Mouse (Mus musculus) forebrain, embryonic 16.5 days (tissue): Measurements from ENCODE around the gene Atf7ip2. TPM values are rescaled to one million over a fixed set of nuclear protein-coding genes. Genes with fewer than 3 reads are reported as not detected.

Experiments
- ATAC-seq: fragments of 200-750 bp; cut with Nextera tagmentation; 2 replicates; pipeline ENCODE4 v1.8.0; 2017; ENCODE audit warnings: mild to moderate bottlenecking, moderate library complexity
- H3K27ac ChIP-seq: fragments of 300-500 bp; sonication (generic); 2 replicates; pipeline ENCODE4 v1.5.1; 2014; ENCODE audit warnings: low read length, control low read depth
- H3K27me3 ChIP-seq: fragments of 300-500 bp; sonication (generic); replicated peaks from 2 replicates; pipeline ENCODE4 v1.6.1; 2014; ENCODE audit warnings: low read length; ENCODE audit not compliant: control insufficient read depth, insufficient read depth
- H3K36me3 ChIP-seq: fragments of 300-500 bp; sonication (generic); 2 replicates; pipeline ENCODE4 v1.6.1; 2014; ENCODE audit not compliant: control insufficient read depth, insufficient read depth
- H3K4me1 ChIP-seq: fragments of 300-500 bp; sonication (generic); replicated peaks from 2 replicates; pipeline ENCODE4 v1.6.1; 2014; ENCODE audit warnings: low read length; ENCODE audit not compliant: control insufficient read depth, insufficient read depth
- H3K4me2 ChIP-seq: fragments of 300-500 bp; sonication (generic); 2 replicates; pipeline ENCODE4 v1.6.1; 2014; ENCODE audit warnings: mild to moderate bottlenecking, low read length, control low read depth
- H3K4me3 ChIP-seq: fragments of 300-500 bp; sonication (generic); replicated peaks from 2 replicates; pipeline ENCODE4 v1.5.1; 2014; ENCODE audit warnings: mild to moderate bottlenecking, low read length, control low read depth
- H3K9ac ChIP-seq: fragments of 300-500 bp; sonication (generic); replicated peaks from 2 replicates; pipeline ENCODE4 v1.6.1; 2014; ENCODE audit warnings: low read depth, low read length, control low read depth
- H3K9me3 ChIP-seq: fragments of 300-500 bp; sonication (generic); 2 replicates; pipeline ENCODE4 v1.6.1; 2016; ENCODE audit warnings: low read length; ENCODE audit not compliant: control insufficient read depth
- WGBS: fragments of 180-500 bp; shearing (Covaris S2); extraction: QIAGEN DNeasy Blood & Tissue Kit; methylation state at CpG from one replicate; pipeline ENCODE4 v1.1.7; 2014; 5-methylcytosine and 5-hydroxymethylcytosine counted together
- microRNA-seq: library from miRNA; unstranded; fragments of <30 nt; microRNA quantifications from one replicate; pipeline ENCODE4, GENCODE M21; 2017
- polyA plus RNA-seq: library from polyadenylated mRNA; unstranded; fragments of >200 nt; fragmentation: Nextera tagmentation; extraction: Ambion mirVana; gene quantifications from 2 replicates; pipeline ENCODE4 v1.2.1, GENCODE M21; 2015

Gene Atf7ip2
- polyA plus RNA-seq, 1 experiment from 2014 or later, result 0.18 TPM

- H3K36me3 ChIP-seq, result no peaks in the 10 kb centered on the region
- no peak overlapping the region for H3K4me2 ChIP-seq
- 86% methylated on average over 9 of the region's 9 CpGs for WGBS
- no peak overlapping the region for H3K4me3 ChIP-seq
- no peaks in the 10 kb centered on the region for H3K27me3 ChIP-seq
- H3K4me1 ChIP-seq, result no peaks in the 10 kb centered on the region
- no peak overlapping the region for H3K9ac ChIP-seq
- no peaks in the 10 kb centered on the region for H3K9me3 ChIP-seq
- no peak overlapping the region for H3K27ac ChIP-seq
- ATAC-seq, result no peak
Measured at GRCm38 (mm10) chr16:10286513-10287268, 94.2 kb downstream of the Atf7ip2 start.

GRCm38 (mm10) chr16:10288115-10288514, 95.6 kb downstream of the Atf7ip2 start:
- no peaks in the 10 kb centered on the region for H3K9me3 ChIP-seq
- no peak overlapping the region for H3K4me2 ChIP-seq
- no peak overlapping the region for H3K9ac ChIP-seq
- WGBS, result 85% methylated on average over 6 of the region's 6 CpGs
- no peak overlapping the region for H3K4me3 ChIP-seq
- H3K27me3 ChIP-seq, result no peaks in the 10 kb centered on the region
- H3K36me3 ChIP-seq, result no peaks in the 10 kb centered on the region
- H3K4me1 ChIP-seq, result no peaks in the 10 kb centered on the region
- no peak overlapping the region for H3K27ac ChIP-seq
- no peak for ATAC-seq

GRCm38 (mm10) chr16:10297696-10298644, 105.5 kb downstream of the Atf7ip2 start:
- H3K4me2 ChIP-seq, result no peak overlapping the region
- no peak for ATAC-seq
- WGBS, result 77% methylated on average over 10 of the region's 10 CpGs

GRCm38 (mm10) chr16:10299637-10300036, 107.1 kb downstream of the Atf7ip2 start:
- Histone ChIP-seq H3K4me3 (no peak overlapping the region), H3K4me2 (no peak overlapping the region), H3K9ac (no peak overlapping the region), H3K9me3 (no peaks in the 10 kb centered on the region), H3K4me1 (no peaks in the 10 kb centered on the region), H3K27me3 (no peaks in the 10 kb centered on the region), H3K27ac (no peak overlapping the region), H3K36me3 (no peaks in the 10 kb centered on the region)
- WGBS, result 38% methylated on average over 8 of the region's 8 CpGs
- ATAC-seq, result no peak

More at GRCm38 (mm10) chr16:10297696-10298644, 105.5 kb downstream of the Atf7ip2 start:
- Histone ChIP-seq H3K9ac (no peak overlapping the region), H3K27me3 (no peaks in the 10 kb centered on the region), H3K36me3 (no peaks in the 10 kb centered on the region), H3K27ac (no peak overlapping the region), H3K4me3 (no peak overlapping the region), H3K9me3 (no peaks in the 10 kb centered on the region), H3K4me1 (no peaks in the 10 kb centered on the region)

- WGBS, result 81% methylated on average over 3 of the region's 3 CpGs
- H3K9ac ChIP-seq, result no peak overlapping the region
- H3K4me2 ChIP-seq, result no peak overlapping the region
- H3K4me1 ChIP-seq, result no peaks in the 10 kb centered on the region
- H3K27ac ChIP-seq, result no peak overlapping the region
- no peak overlapping the region for H3K4me3 ChIP-seq
- H3K9me3 ChIP-seq, result no peaks in the 10 kb centered on the region
- no peaks in the 10 kb centered on the region for H3K27me3 ChIP-seq
- no peak for ATAC-seq
- H3K36me3 ChIP-seq, result no peaks in the 10 kb centered on the region
Measured at GRCm38 (mm10) chr16:10300231-10301186, 108.0 kb downstream of the Atf7ip2 start.

Small RNA genes lying within 50 kb of the gene (microRNA-seq; reads per million reads assigned to microRNA genes)
- gene Gm22932, result not detected

Other genes starting within 250 kb of the Atf7ip2 start
- 1.2 and 3.6 TPM in 2 replicates for gene Grin2a, start 197.2 kb upstream of the Atf7ip2 start, polyA plus RNA-seq
- gene Rpl39l, start 22.5 kb upstream of the Atf7ip2 start, polyA plus RNA-seq, result not detected in 2 replicates
- 8.3 and 10.7 TPM in 2 replicates for gene Emp2, start 121.3 kb downstream of the Atf7ip2 start, polyA plus RNA-seq
- 2.5 and 4.1 TPM in 2 replicates for gene Tekt5, start 202.8 kb downstream of the Atf7ip2 start, polyA plus RNA-seq
- gene Nubp1, start 219.2 kb downstream of the Atf7ip2 start, polyA plus RNA-seq, result 47.7 and 48.9 TPM in 2 replicates